Mouse (Mus musculus): Measurements from ENCODE around the gene Prkcb. TPM values are rescaled to one million over a fixed set of nuclear protein-coding genes. Genes with fewer than 3 reads are reported as not detected.

The Prkcb gene
- polyA plus RNA-seq, 1 experiment = 0.83 TPM

DNA sequence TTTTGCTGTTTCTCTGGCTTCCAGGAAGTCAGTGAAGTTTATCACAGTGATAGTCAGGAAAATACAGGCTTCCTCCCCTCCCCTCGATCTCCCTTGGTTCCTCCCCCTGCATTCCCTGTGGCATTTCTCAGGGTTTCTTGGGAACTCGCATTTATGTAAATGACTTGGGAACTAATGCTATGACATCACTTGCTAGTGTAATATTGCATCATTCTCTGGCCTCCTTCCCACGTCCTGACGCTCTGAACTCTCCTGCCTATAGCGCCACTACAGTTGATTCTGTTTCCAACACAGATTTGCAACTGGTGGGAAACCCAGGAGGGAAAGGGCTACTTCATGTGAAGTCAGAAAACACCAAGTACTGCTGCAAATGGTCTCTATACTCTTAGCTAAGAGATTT is 384.4 kb downstream of the Prkcb start:
- Histone ChIP-seq H3K4me3 (replicated peaks) (no peak overlapping the region), H3K4me1 (peaks cover 10% of the 10 kb centered on the region), H3K9me3 (no peaks in the 10 kb centered on the region), H3K36me3 (replicated peaks; ENCODE audit: low read length) (no peaks in the 10 kb centered on the region), H3K27me3 (replicated peaks) (peaks cover 19% of the 10 kb centered on the region)
- TF ChIP-seq GATA1 (IDR thresholded peaks at IDR 0.05; ENCODE audit: borderline replicate concordance, low read length) (no peak), FLI1 (IDR thresholded peaks at IDR 0.05; ENCODE audit: low read length) (no peak)

DNA sequence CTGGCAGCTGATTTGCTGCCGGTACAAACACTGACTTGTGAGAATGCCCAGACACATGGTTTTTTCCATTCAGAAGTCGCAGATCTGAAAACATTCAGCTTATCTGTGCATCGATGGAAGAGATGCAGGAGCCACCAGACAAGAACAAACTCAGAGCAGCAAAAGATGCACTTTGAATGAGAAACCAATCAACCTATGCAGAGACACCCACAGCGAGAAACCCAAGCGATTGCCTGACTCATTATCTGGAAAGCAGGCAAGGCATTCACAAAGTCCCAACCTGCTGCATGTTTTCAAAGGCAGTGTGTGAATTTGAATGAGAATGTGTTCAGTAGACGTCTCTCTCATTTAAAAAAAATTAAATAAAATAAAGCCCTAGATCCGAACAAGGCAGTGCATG is 386.7 kb downstream of the Prkcb start:
- Histone ChIP-seq H3K9me3 (0 out of 2 replicates have a peak, but pooled peaks cover 6% of the 10 kb centered on the region), H3K27me3 (replicated peaks) (peaks cover 19% of the 10 kb centered on the region), H3K4me3 (replicated peaks) (no peak overlapping the region), H3K4me1 (peaks cover 10% of the 10 kb centered on the region), H3K36me3 (replicated peaks; ENCODE audit: low read length) (no peaks in the 10 kb centered on the region)
- TF ChIP-seq FLI1 (IDR thresholded peaks at IDR 0.05; ENCODE audit: low read length) = no peak
- no peak for TF ChIP-seq GATA1 (IDR thresholded peaks at IDR 0.05; ENCODE audit: borderline replicate concordance, low read length)

Other genes starting within 250 kb of the Prkcb start
- gene Ubfd1, start 221.6 kb upstream of the Prkcb start, polyA plus RNA-seq (2012; ENCODE audit: insufficient read depth, low replicate concordance) = 2.8 and 20.2 TPM in 2 replicates
- gene Ears2, start 221.5 kb upstream of the Prkcb start, polyA plus RNA-seq (2012; ENCODE audit: insufficient read depth, low replicate concordance) = 3.1 and 8.1 TPM in 2 replicates
- gene Ndufab1, start 186.9 kb upstream of the Prkcb start, polyA plus RNA-seq (2012; ENCODE audit: insufficient read depth, low replicate concordance) = 847 and 2,571 TPM in 2 replicates
- gene Palb2, start 155.8 kb upstream of the Prkcb start, polyA plus RNA-seq (2012; ENCODE audit: insufficient read depth, low replicate concordance) = 0.50 and 2.0 TPM in 2 replicates
- gene Dctn5, start 155.7 kb upstream of the Prkcb start, polyA plus RNA-seq (2012; ENCODE audit: insufficient read depth, low replicate concordance) = 4.5 and 7.6 TPM in 2 replicates
- gene Plk1, start 129.3 kb upstream of the Prkcb start, polyA plus RNA-seq (2012; ENCODE audit: insufficient read depth, low replicate concordance) = 87.6 and 90.5 TPM in 2 replicates
- gene Ern2, start 102.5 kb upstream of the Prkcb start, polyA plus RNA-seq (2012; ENCODE audit: insufficient read depth, low replicate concordance) = not detected in 2 replicates
- not detected in 2 replicates for gene Chp2, start 69.3 kb upstream of the Prkcb start, polyA plus RNA-seq (2012; ENCODE audit: insufficient read depth, low replicate concordance)

All from megakaryocyte, embryonic 14.5 days (primary cell).